Mouse (Mus musculus) kidney, adult 18-20 months (tissue): ENCODE results near the gene Aimp2.

Experiments used
- DNase-seq: peaks from one replicate; pipeline ENCODE4 v3.0.0; 2021

Aimp2 gene

DNA sequence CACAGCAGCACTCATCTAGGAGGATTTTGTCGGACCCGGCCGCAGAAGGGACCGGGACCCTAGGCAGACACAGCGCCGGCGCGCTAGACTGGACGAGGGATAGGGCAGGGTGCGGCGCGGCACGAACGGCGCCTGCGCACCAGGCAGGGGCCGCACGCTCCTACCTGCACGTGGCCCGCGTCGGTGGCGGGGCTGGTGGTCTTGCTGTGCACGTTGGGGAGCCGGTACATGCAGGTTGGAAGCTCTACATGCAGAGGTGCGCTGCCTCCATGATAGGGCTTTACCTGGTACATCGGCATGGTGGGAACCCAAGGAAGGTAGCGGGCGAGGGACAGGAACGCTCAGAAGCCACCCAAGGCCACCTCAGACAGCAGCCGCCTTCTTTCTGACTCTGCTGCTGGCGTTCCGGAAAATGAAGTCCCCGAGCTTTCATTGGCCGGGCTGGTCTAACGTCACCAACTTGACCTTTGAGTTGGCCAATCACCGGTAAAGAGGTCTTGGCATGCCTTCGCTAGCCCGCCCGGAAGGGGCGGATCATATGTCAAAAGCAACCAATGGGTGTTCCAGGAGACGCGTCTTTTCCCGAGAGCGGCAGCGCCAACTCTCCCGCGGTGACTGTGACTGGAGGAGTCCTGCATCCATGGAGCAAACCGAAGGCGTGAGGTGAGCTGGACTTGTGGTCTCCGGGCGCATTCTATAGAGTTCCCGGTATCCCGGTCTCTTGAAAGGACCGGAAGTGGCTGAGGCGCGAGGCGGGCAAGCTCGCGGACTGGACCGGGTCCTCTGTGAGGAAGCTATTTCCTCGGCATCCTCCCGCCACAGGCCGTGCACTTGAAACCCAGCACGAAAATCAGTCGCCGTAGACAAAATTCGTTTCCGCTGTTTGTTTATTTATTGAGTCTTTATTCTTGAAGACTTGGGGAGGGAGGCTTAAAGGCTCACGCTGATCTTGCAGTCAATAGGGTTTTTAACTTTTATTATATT lies at the start of gene Aimp2, which contains the start of gene Pms2:
Gene Aimp2 (minus strand): TSS at position 431 of the 984 bp plus-strand sequence.
Gene Pms2 (plus strand): TSS at position 548 of the 984 bp plus-strand sequence.
- peak; percentile 96 for DNase-seq

DNA sequence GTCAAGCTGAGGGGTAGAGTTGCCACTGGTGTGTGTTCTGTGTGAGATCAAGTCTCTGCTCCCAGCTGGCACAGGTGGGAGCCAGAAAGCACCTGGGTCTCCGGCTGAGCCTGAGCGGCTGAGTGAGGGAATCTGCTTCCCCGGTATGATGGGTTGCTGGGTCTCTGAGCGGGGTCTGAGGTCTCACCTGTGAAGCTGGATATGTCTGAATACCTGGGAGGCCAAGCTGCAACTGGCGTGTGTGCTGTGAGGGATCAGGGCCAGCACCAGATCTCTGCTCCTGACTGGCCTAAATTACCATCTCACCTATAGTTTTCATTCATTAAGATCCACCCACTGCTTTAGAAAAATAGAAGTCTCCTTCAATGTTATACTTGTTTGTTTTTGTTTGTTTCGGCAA lies 47.5 kb upstream of the Aimp2 start:
- DNase-seq = no peak

DNA sequence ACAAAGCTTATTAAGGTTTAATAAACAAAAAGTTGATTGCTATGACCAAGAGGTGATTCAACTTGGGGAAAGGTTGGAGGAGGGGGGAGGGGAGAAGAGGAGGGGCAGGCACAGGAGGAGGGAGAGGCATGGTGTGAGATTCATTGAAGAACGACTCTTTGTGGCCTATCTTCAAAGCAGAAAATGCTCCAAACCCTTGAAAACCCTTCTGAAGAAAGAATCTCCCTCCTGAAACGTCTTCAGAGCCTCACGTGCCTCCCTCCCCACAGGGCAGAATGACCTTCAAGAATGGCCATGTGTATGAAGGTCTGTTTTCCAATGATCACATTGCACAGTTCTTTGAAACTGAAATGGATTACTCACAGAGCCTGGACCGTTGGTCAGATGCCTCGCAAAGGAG lies 40.4 kb upstream of the Aimp2 start:
- no peak for DNase-seq

DNA sequence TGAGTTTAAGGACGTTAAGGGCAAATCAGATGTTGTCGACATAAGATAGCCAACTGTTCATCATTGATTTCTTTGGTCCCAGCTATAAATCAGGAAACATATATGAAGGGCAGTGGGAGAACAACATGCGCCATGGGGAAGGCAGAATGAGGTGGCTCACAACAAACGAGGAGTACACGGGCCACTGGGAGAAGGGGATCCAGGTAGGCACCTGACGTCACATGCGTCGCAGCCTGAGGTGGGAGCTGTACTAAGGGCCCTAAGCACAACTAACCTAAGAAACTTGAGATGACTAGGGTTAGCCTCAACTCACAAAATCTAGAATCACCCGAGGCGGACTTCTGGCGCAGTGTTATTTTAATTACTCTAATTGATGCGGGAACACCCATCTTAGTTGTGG lies 38.7 kb upstream of the Aimp2 start:
- no peak for DNase-seq

DNA sequence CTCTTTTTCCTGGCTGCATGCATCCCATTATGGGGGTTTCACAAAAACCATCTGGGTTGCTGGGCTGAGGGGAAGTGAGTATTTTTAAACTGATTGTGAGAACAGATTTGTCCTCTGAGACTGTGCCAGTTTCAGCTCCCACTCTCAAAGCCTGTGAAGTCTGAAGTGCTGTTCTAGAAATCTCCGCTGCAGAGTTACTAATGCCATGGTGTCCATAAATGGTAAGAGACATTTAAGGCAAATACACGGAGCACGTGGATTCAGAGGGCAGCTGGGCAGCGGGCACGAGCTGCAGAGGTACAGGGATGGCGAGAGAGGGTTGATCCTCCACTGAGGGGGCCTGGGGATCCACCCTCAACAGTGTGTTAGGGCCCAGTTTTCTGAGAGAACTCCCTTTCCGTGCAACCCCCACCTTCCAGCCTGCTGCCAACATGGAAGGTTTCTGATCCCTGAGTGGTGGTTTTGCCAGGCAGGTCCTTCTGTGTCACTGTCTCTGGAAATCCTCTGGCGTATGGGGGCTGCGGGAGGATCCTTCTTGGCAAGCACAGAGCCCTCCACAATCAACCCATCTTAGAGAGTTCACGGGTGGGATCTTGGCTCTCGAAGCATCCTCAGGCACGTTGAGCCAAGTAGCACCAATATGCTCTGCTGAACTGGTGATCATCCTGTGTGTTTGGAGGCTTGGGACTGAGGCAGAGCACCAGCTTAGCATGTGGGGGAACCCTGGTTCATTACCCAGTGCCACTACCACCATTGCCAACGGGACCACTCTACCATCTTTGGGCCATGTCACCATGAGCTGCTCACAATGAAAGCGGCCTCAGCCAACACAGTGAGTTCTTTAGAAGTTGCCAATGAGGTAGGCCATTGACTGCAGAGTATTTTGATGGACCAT lies 33.8 kb upstream of the Aimp2 start:
- no peak for DNase-seq

DNA sequence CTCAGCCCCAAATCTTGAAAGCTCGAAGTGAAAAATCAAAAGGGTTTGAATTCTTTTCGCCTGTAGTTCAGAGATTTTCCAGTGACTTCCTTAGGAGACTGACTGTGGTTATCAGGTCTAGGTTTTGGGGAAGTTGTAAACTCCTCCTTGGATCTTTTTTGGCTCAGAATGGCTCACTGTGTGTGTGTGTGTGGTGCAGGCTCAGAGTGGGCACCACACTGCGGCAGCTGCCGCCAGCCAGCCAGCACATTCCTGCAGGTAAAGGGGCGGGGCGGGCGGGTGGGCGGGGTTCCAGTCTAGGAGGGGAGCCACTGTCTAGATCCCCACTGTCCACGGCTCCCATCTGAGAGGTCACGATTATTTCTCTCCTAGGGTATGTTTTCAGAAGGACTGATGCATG lies 31.9 kb upstream of the Aimp2 start:
- no peak for DNase-seq

DNA sequence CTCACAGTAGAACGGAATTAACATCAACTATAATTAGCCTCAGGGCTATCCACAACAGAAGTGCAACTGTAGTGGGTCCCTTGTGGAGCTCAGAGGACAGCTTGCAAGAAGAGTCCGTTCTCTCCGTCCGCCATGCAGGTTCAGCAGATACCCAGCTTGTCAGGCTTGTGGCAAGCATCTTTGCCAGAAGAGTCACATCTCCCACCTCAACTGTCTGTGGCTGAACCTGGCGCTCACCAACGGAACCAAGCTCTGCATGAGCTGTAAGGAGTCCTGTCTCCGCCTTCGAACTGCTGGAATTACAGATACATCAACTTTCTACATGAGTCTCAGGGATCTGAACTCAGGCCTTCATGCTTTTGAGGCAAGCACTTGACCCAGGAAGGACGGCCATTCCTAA lies 26.5 kb upstream of the Aimp2 start:
- DNase-seq = no peak

DNA sequence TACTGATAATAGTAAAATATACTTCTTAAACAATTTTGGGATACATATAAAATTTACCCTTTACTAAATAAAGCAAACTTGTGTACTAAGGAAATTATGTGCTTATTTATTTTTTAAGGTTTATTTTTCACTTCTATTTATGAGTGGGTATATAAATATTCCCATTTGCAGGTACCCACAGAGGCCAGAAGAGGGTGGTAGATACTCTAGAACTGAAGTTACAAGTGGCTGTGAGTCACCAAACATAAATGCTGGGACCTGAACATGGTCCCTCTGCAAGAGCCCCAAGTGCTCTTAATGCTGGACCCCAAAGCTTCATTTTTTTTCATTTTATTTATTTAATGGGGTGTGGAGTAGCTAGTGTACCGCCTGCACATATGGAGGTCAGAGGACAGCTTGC lies 24.2 kb upstream of the Aimp2 start:
- DNase-seq = no peak

DNA sequence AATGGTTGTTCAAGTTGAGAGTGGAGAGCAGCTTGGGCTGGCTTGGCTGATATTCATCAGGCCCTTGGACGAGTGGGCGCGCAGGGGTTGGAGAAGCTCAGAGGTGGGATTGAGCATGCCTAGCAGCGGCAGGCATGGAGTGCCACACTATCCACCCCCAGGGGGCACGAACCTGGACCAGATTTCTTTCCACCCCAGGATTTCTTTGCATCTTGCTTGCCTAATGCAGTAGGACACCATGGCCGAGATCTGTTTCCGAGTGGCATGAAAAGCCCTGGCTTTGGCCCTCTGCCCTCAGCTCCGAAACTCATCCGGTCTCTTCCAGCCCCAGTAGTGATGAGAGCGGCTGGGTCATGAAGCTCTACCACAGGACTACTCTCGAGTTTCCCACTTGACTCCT lies 23.8 kb upstream of the Aimp2 start:
- DNase-seq = no peak

DNA sequence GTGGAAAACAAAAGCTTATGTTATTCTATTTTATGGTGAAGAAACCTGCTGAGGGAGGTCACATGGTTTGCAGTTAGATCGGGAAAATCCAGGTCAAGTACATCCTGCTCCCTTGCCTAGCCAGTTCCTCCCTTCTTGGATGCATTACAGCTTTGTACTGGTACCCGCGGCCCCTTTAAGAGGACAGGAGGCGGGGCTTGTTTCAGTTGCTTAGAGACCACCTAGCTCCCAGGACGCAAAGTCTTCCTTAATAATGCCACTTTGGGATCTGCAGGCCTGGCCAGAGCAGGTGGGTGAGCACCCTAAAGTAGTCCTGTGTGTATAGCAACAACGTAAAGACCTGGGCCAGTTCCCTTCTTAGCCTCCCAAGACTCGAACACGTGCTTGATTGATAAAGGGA lies 23.2 kb upstream of the Aimp2 start, which contains the start of gene Rsph10b:
Gene Rsph10b (plus strand): TSS at position 205 of the 400 bp plus-strand sequence.
- DNase-seq = no peak

DNA sequence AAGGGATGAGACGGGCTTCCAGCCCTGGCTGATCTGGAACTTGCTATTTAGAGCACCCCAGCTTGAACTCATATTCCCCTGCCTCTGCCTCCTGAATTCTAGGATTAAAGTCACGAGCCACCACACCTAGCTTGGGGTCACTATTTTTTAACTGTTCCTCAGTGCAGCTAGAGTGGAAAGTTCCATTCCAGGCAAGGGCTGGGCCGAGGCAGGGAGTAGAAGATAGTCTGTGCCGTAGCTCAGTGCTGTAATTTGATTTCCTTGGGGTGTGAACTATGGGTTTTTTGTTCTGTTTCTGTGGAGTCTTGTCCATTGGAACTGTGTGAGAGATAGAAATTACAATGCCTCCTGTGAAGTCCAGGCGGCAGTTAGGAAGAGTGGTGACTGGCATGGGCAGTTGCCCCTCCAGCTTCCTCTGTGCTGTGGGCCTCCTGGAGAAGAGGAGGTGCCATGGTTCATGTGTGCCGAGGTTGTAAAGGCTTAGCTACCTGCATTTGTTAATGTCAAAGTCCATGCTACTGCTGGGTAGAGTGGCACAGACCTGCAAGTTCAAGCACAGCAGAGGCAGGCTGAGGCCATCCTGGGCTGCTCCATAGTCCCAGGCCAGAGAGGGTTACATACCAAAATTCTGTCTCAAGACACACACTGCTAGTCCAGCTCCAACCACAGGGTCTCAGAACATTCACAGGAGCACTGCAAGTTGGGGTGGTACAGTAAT lies 22.4 kb upstream of the Aimp2 start:
- no peak for DNase-seq

DNA sequence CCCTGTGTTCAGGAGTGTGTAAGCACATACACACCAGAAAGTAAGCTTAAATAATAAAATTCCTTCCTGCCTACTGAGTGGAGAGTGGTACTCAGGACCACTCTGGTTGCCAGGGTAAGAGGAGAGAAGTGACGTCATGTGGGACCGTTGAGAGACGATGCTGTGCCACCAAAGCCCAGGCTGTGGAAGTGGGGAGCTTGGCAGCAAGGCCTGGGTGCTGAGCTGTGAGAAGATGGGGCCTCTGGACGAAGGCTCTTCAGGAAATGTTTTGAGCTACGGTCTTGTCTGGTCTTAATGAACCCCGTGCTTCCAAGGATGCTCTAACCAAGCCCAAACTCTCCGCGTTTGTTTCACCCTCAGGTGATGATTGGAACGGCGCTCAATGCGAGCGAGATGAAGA lies 21.0 kb upstream of the Aimp2 start:
- no peak for DNase-seq

DNA sequence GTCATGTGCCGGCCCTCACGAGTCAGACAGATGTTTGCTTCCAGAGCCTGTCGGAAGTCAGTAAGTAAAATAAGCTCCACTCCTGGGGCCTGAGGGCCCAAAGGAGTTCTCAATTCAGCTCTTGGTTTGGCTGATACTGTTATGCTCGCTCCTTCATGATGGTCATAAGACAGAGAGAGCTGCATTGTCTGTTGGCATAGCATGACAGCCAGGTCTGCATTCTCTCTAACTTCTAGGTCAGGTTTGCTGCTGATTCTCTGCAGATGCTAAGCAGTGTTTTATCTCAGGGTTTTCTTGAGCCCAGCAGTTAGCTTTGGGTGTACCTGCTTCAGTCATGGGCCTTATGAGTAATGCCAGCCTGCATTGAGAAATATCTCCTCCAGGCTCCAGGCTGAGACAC lies 19.6 kb upstream of the Aimp2 start:
- DNase-seq = no peak

DNA sequence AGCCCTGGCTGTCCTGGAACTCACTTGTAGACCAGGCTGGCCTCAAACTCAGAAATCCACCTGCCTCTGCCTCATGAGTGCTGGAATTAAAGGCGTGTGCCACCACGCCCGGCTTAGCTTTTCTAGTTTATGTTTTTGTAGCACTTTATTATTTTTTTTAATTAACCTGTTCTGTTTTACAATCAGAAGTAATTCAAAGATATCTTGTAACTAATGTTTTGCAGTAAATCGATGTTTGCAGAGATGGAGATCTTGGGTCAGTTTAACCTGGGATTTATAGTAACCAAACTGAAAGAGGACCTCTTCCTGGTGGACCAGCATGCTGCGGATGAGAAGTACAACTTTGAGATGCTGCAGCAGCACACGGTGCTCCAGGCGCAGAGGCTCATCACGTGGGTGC lies 18.2 kb upstream of the Aimp2 start, which contains the start of gene Gm42421:
Gene Gm42421 (plus strand): TSS at position 301 of the 400 bp plus-strand sequence.
- no peak for DNase-seq

DNA sequence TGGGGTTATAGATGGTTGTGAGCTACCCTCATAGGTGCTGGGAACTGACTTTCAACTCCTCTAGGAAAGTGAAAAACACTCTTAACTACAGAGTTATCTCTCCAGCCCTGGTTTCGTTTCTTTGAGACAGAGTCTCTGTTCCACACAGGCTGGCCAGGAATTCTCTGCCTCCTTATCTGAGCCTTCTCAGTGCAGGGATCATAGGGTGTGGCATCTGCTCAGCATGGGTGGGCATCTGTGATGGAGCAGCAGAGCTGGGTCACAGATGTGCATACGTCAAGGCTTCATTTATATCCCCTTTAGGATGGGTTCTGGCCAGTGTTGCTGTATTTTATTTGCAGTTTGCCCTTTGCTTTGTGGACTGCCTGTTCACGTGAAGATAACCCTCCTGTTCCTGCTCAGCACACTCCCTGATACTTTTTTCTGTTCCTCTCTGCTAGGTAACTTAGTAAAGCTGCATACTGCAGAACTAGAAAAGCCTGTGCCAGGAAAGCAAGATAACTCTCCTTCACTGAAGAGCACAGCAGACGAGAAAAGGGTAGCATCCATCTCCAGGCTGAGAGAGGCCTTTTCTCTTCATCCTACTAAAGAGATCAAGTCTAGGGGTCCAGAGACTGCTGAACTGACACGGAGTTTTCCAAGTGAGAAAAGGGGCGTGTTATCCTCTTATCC lies 15.3 kb upstream of the Aimp2 start:
- no peak for DNase-seq

DNA sequence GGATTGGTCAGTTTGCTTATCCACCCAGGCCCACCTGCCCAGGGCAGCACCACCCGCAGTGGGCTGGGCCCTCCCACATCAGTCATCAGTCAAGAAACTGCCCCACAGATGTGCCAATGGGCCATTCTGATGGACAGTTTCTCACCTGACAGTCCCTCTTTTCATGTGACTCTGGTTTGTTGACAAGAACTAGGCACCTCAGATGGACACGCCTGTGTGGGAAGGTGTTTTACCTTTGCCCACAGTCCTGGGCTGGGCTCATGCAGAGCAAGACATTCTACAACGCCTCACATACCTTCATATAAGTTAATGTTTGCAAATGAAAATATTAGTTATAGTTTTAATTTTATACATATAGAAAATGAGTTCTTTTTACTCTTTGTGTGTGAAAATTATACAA lies 8.5 kb upstream of the Aimp2 start:
- DNase-seq = no peak

DNA sequence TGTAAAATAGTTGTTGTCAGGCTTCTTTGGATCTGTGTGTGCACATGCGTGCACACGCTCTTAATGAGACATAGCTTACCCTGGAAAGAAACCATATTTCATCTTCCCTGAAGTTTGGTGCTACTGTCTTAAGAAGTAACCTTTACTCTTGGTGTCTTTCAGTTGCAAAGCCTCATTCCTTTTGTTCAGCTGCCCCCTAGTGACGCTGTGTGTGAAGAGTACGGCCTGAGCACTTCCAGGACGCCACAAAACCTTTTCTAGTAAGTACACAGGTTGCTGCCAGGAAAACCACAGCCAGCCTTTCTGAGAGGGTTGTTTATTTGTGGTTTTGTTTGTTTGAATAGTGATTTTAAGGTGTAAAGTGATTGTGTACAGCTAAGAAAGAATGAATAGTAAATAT lies 7.8 kb upstream of the Aimp2 start:
- DNase-seq = peak; percentile 73

DNA sequence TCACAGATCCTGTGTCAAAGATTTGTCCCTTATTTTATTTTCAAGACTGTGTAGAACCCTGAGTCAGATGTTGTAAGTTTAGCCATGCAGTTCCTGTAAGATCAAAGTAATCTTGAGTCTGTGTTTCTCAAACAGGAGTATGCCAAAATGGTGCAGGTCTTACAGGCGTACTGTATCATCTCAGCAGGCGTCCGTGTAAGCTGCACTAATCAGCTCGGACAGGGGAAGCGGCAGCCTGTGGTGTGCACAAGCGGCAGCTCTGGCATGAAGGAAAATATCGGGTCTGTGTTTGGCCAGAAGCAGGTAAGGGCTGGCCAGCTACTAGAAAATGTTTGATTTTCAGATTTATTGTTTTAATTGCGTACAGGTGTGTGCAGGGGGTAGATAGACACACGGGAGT lies 6.6 kb upstream of the Aimp2 start:
- DNase-seq = no peak

DNA sequence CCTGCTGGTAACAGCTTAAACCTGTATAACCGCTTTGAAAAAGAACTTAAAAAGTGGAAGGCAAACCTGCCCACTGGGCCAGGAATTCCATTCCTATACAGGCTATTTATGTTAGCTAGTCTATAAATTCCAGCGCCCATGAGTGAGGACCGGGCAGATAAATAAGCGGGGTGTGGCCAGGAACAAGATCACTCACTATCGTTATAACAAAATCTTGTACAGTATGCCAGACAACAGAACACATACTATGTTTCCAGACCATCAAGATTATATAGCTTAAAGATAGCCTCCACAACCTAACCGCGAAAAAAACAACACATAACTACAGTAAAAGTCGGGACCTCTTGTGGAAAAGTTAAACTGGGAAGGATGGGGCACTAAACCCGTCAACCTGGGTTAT lies 721 bp downstream of the Aimp2 start:
- DNase-seq = no peak

DNA sequence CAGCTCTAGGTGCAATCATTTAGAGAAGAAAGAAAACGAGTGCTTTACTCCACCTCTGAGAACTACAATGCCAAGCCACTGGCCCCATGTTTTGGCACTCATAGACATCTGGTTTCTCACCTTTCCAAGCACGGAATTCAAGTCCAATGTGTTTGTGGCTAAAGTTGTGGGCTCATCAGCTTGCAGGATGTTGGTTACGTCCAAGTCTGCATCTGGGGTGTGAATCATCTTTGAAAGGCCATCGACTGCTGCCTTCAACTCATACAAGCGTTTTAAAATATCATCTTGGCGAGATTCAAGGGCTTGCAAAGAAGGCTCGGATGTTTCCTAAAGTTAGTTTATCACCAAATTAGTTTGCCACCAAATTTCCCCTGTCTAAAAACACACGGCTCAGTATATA lies 3.2 kb downstream of the Aimp2 start:
- no peak for DNase-seq

DNA sequence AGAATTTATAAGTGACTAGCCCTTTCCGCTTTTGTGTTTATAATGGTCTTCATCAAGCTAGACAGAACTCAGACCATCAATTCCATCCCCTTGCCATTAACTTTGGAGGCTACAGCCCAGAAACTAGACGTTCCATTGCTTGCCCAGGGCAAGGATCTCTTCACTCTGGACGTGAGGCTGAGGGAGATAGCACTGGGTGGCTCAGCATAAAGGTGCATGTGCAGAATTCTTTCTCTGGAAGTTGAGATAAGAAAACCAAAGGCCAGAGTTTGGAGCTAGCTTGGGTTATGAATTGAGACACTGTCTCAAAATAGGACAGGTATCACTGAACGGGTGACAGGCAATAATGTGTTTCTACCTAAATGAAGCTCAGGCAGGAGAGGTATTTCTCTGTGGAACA lies 5.8 kb downstream of the Aimp2 start:
- DNase-seq = no peak

DNA sequence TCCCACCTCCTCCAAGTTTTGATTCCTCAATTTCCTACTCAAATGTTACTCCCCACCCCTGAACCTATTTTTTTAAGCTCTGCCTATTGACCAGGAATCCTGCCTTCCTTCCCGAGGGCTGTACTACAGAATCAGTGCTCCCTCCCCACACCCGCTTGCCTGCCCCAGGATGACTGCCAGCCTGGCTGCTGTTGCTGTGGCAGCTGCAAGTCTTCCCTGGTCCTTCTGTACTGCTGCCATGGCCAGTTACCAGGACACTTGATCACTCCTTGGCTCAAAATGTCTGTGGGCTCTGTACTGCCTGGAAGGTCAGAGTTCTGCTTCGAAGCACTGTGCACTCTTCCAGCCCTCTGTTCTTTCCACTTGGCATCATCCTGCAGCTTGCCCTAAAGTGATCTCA lies 7.5 kb downstream of the Aimp2 start:
- DNase-seq = no peak
